Mouse (Mus musculus): ENCODE results near the gene P4hb.
"Not testable (repeated sequence)": the region's sequence is repeated elsewhere in the genome, so short reads cannot be mapped to it uniquely, and the experiment has no call there.

The P4hb gene

DNA sequence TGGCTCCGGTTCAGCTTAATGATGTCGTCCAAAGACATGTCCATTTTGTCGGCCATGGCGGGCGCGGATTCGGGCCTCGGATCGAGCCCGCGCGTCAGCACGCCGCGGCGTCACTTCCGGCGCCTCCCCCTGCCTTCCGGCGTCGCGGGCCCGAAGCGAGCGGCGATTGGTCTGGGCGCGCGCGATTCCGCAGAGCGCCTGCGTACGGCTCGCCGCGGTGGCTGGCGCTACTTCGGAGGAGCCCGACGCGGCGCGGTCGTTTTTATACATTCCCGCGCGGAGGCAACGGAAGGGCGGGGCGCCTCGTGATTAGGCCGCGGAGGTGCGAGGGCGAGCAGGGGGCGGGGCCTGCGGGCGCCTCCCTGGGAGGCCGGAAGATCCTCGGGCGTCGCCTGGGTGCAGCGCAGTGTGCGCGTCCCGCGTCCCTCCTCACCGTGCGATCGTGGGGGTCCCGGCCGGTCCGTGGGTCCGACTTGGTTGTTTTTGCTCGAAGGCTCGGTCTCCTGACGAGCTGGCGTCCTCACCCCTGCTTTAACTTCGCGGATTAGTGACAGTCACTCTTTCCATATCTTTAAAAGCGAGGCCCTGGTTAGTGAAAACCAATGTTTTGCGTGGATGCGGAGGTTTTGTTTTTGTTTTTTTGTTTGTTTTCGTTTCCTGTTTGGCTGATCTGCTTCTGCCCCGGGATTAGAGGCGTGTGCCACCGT, 25.4 kb upstream of the P4hb start, which contains the start of the genes Alyref and Anapc11:
Gene Alyref (minus strand): TSS at position 83 of the 707 bp plus-strand sequence.
Gene Anapc11 (plus strand): TSS at position 139 of the 707 bp plus-strand sequence.
- peak; percentile 93 to 96 for DNase-seq

GRCm38 (mm10) chr11:120597240-120598235, 24.5 kb upstream of the P4hb start:
- peak; percentile 24 to 47 for DNase-seq

- no peak for DNase-seq
Measured at GRCm38 (mm10) chr11:120588531-120588930, 15.5 kb upstream of the P4hb start.

DNA sequence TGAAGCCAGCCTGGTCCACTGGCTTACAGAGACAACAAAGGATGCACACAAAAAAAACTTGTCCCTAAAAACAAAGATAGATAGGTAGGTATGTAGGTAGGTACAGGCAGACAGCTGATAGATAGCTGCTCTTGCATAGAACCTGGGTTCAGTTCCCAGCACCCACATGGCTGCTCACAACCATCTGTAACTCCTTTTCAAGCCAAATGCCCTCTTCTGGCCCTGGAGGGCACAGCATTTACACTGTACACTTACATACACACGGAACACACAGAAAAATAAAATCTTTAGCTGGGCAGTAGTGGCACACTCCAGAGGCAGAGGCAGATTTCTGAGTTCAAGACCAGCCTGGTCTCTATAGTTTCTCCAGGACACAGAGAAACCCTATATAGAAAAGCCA, 10.9 kb upstream of the P4hb start:
- DNase-seq = no peak

DNA sequence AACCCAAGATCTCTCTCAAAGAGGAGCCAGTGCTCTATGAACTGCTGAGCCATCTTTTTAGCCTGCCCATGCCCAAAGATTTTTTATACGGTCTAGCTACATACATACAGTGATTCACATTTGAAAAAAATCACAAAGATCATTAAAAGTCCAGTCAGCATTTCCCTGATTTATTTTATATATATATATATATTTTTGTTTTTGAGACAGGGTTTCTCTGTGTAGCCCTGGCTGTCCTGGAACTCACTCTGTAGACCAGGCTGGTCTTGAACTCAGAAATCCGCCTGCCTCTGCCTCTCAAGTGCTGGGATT, 9.9 kb upstream of the P4hb start:
- DNase-seq = not testable (repeated sequence)

- peak in 1 of 2 experiments; percentile 40 for DNase-seq
Measured at GRCm38 (mm10) chr11:120582268-120582981, 9.4 kb upstream of the P4hb start.

GRCm38 (mm10) chr11:120581490-120582267, 8.6 kb upstream of the P4hb start, which contains the start of gene Arhgdia:
Gene Arhgdia (minus strand): TSS chr11:120581624.
- peak; percentile 88 to 89 for DNase-seq

GRCm38 (mm10) chr11:120580871-120581331, 7.8 kb upstream of the P4hb start:
- peak; percentile 51 to 64 for DNase-seq

GRCm38 (mm10) chr11:120580190-120580589, 7.1 kb upstream of the P4hb start:
- DNase-seq = peak; percentile 30 to 56

DNA sequence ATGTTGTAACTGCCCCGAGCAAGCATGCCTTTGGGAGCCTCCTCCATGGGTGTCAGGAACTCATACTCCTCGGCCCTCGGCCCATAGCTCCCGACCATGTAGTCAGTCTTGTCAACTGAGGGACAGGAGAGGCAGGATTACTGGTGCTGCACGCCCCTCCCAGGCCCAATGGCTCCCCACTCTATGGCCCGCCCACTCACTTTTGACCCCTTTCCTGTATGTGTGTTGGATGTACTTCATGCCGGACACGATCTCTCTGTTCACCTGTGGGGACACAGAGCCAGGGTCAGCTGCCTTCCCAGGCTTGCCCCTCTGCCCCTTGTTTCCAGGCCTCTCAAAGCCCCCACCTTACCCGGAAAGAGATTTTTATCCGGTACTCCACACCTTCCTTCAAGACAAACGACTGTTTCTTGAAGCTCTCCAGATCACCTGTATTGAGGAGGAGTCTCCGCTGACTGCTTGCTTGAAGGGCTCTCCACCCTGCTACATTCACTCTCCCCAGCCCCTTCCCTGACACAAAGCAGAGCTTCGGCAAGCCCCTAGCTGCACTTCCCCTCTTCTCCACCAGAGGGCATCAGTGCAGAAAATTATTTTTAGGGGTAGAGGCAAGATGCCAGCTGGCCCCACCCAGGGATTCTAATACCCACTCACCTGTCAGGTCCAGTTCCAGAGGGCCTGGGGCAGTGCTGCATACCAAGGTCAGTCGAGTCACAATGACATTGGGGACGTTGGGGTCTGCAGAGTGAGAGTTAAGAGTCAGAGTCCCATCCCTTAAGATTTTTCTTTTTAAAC, 6.5 kb upstream of the P4hb start:
- DNase-seq = peak; percentile 78 to 83

- DNase-seq = peak in 1 of 2 experiments; percentile 41
Measured at GRCm38 (mm10) chr11:120578694-120579243, 5.7 kb upstream of the P4hb start.

DNA sequence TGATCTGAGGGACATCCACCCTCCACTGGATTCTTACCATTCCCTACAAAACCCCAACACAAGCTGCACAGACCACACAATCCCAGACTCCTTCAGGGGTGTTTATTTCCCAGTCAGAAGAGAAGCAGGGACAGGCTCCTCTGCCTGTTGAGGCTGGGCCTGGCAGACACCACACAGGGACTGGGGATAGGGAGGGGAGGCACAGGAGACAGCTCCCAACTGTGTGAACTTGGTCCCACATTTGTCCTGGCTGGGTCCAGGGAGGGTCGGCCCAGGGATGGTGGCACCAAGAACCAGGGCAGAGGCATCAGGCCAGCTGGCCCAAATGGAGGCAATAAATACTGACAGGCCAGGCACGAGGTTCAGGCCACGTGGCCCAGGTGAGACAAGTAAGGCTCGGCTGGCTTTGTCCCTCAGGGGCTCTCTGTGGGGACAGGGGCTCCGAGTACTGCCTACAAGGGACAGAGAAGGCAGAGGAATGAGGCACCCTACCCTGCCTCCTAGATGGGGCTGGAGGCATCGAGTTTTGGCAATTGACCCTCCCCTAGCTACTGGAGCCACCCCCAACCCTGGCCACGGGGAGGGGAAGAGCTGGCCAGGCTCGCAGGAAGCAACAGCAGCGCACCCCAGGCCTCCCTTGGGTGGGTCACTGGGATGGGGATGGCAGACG, 5.1 kb upstream of the P4hb start:
- DNase-seq = peak in 1 of 2 experiments; percentile 26

DNA sequence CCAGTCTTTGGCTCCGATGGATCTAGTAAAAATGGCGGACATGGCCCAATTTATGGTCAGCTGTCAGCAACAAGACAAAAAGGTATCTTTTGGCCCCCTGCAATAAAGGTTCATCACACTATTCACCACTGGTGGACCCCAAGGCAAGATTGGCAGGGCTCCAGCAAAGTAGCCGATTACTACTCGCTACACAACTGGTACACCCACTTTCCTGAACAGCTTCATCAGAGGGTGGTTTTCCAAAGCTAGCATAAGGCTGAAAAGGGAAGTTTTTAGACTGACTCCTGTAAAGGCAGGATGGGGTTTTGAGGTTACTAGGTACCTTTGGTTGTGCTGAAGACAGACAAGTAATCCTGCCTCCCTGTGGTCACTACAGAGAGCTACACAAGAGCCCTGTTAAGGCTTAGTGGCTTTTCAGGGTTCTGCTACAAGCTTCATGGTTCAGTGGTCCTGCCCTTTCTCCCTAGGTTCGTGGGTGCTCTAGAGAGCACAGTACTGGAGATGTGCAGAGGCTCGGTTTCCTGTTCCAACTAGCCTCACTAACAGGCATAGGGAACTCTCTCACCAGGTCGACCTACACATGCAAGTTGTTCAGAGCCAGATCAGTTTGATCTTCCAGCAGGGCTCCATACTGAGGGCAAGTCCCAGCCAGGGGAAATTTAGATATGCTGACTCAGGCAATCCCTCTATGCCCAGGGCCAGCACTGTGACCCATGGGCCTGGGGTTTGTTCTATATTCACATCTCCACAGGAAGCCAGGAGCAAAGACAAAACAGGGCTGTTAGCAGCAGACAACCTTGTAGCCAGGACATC, 4.4 kb upstream of the P4hb start:
- DNase-seq = no peak

- DNase-seq = no peak
Measured at GRCm38 (mm10) chr11:120576365-120576981, 3.4 kb upstream of the P4hb start.

- DNase-seq = no peak
Measured at GRCm38 (mm10) chr11:120575940-120576339, 2.9 kb upstream of the P4hb start.

DNA sequence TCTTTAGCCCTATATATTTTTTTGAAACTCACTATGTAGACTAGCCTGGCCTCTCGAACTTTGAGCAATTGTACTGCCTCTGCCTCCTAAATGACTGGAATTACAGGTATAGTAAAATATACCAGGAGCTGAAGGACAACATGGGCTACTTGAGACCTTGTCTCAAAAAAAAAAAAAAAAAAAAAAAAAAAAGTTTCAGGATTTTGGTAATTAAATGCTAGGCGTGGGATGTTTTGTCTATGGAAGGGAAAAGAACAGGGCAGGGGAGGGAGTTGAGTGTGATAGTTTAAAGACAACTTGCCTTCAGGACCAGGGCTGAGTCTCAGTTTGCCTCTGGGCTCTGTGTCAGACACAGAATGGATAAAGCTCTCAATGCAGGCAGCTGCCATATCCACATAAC, 2.0 kb upstream of the P4hb start:
- no peak for DNase-seq

- DNase-seq = no peak
Measured at GRCm38 (mm10) chr11:120574278-120574600, 1.2 kb upstream of the P4hb start.

DNA sequence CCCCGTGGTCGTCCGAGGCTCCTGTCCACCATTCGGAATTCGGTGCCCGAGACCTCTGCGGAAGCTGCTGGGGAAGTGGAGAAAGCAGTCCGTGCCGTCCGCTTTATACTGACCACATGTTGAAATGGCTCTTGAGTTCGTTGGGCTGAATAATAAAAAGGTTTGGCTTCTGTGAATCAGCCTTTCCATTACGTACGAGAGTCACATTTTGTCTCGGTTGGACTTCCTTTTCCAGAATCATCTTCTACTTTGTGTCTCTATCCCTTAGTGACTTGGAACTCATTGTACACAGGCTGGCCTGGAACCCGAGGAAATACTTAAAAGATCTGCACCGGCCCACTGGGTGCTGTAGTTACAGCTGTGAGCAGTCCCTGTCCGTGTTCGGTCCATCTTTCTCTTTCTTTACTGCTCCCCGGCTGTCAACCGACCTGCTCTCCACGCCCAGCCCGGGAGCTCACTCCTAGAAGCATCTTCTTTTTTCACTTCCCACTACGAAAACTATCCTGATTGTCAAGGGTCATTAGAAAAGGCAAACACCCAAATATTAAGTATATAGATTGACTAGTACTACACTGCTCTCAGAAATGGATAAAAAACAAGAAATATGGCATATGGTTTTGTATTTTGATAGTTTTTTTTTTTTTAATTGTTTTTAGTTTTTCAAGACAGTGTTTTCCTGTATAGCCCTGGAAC, 678 bp upstream of the P4hb start:
- DNase-seq = no peak

DNA sequence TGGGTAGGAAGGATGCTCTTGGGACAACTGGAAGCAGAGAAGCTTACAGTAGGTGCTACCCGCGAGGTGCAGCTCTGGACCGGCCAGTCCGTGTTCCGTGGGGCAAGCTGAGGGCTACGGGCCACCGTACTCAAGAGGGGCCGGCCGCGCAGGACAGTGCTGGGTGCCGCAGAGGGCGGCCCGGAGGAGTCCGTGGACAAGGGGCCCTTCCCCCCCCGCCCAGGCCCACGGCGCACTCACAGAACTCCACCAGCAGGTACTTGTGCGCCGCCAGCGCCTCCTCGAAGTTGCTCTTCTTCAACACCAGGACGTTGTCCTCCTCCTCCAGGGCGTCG, 669 bp downstream of the P4hb start:
- no peak for DNase-seq
